ENCODE assay signal across 28 mouse cellular contexts in the genomic region with DNA sequence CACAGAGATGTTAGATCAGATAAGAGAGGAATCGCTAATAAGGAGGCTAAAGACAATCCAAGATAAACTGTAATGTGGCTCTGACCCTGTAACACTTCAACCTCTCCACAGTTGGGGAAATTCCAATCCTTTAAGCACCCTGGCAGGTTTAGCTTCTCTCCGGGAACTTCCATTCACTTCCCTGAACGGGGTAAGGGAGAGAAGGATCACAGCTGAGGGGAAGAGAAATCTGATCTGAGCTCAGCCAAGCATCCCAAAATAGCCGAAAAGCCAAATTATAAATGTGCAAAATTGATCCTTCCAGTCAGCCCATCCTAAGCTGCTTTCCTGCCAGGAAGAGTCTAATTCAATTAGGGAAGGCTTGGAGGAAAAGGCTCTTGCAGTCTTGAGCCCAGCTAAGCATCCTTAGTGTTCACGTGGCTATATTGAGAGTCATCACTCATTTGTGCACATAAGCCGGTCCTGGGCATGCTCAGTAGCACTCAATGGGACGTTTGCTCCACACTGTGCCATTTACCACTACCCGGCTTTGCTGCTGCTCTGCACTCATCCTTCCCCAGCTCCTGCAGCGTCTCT. TPM values are rescaled to one million over a fixed set of nuclear protein-coding genes. Genes with fewer than 3 reads are reported as not detected.
A peak's percentile ranks its signal among the peaks of the same experiment; 100 is the strongest.
DNase-seq lines count a peak whose midpoint lies in the region; ATAC-seq and TF ChIP-seq lines count a peak whose summit lies in the region.
"Had no signal": no experiment of that assay in that cellular context is flagged by ENCODE, and none has a peak within 500 bp of the region (broad histone marks: within the 10 kb centered on the region; RNA-seq: fewer than 3 reads in every experiment).

No protein-coding gene starts in this region.

- no peak for DNase-seq in forebrain, postnatal 0 days
- peak; percentile 27 for DNase-seq in midbrain, embryonic 14.5 days
- DNase-seq in midbrain, embryonic 11.5 days (ENCODE audit: low spot score, missing footprints) = no peak
- DNase-seq in MN1 (ENCODE audit: low spot score) (peak; percentile 57), adipocyte (ENCODE audit: low spot score) (no peak)
- peak; percentile 35 for DNase-seq in hindbrain, postnatal 0 days (ENCODE audit: low spot score)
- no peak for DNase-seq in kidney, postnatal 25 days
- DNase-seq: adrenal gland, adult 2 months; cerebellum, adult 18-20 months; cerebellum, postnatal 14 days; embryo, embryonic 11 days; gastrocnemius, postnatal 36 days; heart, postnatal 36 days; kidney, adult 2 months; kidney, postnatal 10 days; layer of hippocampus, postnatal 36 days; liver, postnatal 0 days; thymus, adult 2 months; thymus, postnatal 4 days had no signal

- TF ChIP-seq CTCF in forebrain, postnatal 0 days (IDR thresholded peaks at IDR 0.05; ENCODE audit: low read depth) = no peak
- no peak for TF ChIP-seq CTCF in hindbrain, postnatal 0 days (IDR thresholded peaks at IDR 0.05; ENCODE audit: low read depth)

- no peak overlapping the region for H3K4me2 ChIP-seq in forebrain, postnatal 0 days (ENCODE audit: low read depth)
- H3K4me2 ChIP-seq in forebrain, embryonic 13.5 days = no peak overlapping the region
- H3K4me2 ChIP-seq in midbrain, embryonic 14.5 days (ENCODE audit: low read length) = no peak overlapping the region
- H3K4me2 ChIP-seq in midbrain, embryonic 11.5 days = no peak overlapping the region
- H3K4me2 ChIP-seq in hindbrain, postnatal 0 days (ENCODE audit: low read depth, low read length) = peak overlapping the region; percentile 5; the same call in 1 of the 2 replicates
- H3K4me2 ChIP-seq: heart, embryonic 15.5 days; limb, embryonic 12.5 days; liver, embryonic 11.5 days; midbrain, embryonic 12.5 days had no signal

- H3K27ac ChIP-seq in forebrain, postnatal 0 days (ENCODE audit: low read depth, low read length) = 0 out of 2 replicates have a peak overlapping the region, but pooled peaks have one; percentile 29
- H3K27ac ChIP-seq in forebrain, embryonic 13.5 days = no peak overlapping the region
- no peak overlapping the region for H3K27ac ChIP-seq in midbrain, embryonic 14.5 days (replicated peaks; ENCODE audit: low read depth, low read length)
- H3K27ac ChIP-seq in midbrain, embryonic 11.5 days (ENCODE audit: low read depth, low read length) = no peak overlapping the region
- no peak overlapping the region for H3K27ac ChIP-seq in hindbrain, postnatal 0 days
- H3K27ac ChIP-seq: heart, embryonic 15.5 days; limb, embryonic 12.5 days; macrophage; midbrain, embryonic 12.5 days had no signal

- no peaks in the 10 kb centered on the region for H3K27me3 ChIP-seq in forebrain, postnatal 0 days (ENCODE audit: insufficient read depth, low read length)
- H3K27me3 ChIP-seq in forebrain, embryonic 13.5 days = no peaks in the 10 kb centered on the region
- H3K27me3 ChIP-seq in midbrain, embryonic 14.5 days (ENCODE audit: control insufficient read depth, insufficient read depth, low read length) = no peaks in the 10 kb centered on the region
- no peaks in the 10 kb centered on the region for H3K27me3 ChIP-seq in midbrain, embryonic 11.5 days (ENCODE audit: control insufficient read depth, insufficient read depth, low read length)
- H3K27me3 ChIP-seq in hindbrain, postnatal 0 days (ENCODE audit: insufficient read depth, low read length) = no peaks in the 10 kb centered on the region
- H3K27me3 ChIP-seq: heart, embryonic 15.5 days; limb, embryonic 12.5 days had no signal

- no peak overlapping the region for H3K4me3 ChIP-seq in forebrain, postnatal 0 days (ENCODE audit: low read depth, low read length)
- no peak overlapping the region for H3K4me3 ChIP-seq in forebrain, embryonic 13.5 days
- H3K4me3 ChIP-seq in midbrain, embryonic 14.5 days (replicated peaks; ENCODE audit: low read depth, low read length) = no peak overlapping the region
- no peak overlapping the region for H3K4me3 ChIP-seq in midbrain, embryonic 11.5 days (ENCODE audit: low read depth, low read length)
- no peak overlapping the region for H3K4me3 ChIP-seq in hindbrain, postnatal 0 days (ENCODE audit: low read length)
- H3K4me3 ChIP-seq: heart, embryonic 15.5 days; limb, embryonic 12.5 days; midbrain, embryonic 12.5 days had no signal

- H3K36me3 ChIP-seq in forebrain, postnatal 0 days (ENCODE audit: insufficient read depth) = no peaks in the 10 kb centered on the region
- H3K36me3 ChIP-seq in forebrain, embryonic 13.5 days (ENCODE audit: poor library complexity, severe bottlenecking) = no peaks in the 10 kb centered on the region
- no peaks in the 10 kb centered on the region for H3K36me3 ChIP-seq in midbrain, embryonic 14.5 days (ENCODE audit: control insufficient read depth, insufficient read depth, low read length)
- no peaks in the 10 kb centered on the region for H3K36me3 ChIP-seq in midbrain, embryonic 11.5 days (ENCODE audit: control insufficient read depth, insufficient read depth, low read length)
- H3K36me3 ChIP-seq in hindbrain, postnatal 0 days (ENCODE audit: insufficient read depth, low read length) = no peaks in the 10 kb centered on the region
- H3K36me3 ChIP-seq: heart, embryonic 15.5 days; limb, embryonic 12.5 days; midbrain, embryonic 12.5 days had no signal

- H3K9me3 ChIP-seq in forebrain, postnatal 0 days (ENCODE audit: low read length) = no peaks in the 10 kb centered on the region
- no peaks in the 10 kb centered on the region for H3K9me3 ChIP-seq in forebrain, embryonic 13.5 days (replicated peaks)
- H3K9me3 ChIP-seq in midbrain, embryonic 14.5 days (ENCODE audit: control insufficient read depth, low read length) = no peaks in the 10 kb centered on the region
- H3K9me3 ChIP-seq in midbrain, embryonic 11.5 days (ENCODE audit: control insufficient read depth, low read length) = no peaks in the 10 kb centered on the region
- no peaks in the 10 kb centered on the region for H3K9me3 ChIP-seq in hindbrain, postnatal 0 days (ENCODE audit: low read length)
- H3K9me3 ChIP-seq: heart, embryonic 15.5 days; limb, embryonic 12.5 days; midbrain, embryonic 12.5 days had no signal

- ATAC-seq in forebrain, postnatal 0 days = peak; percentile 67
- no peak for ATAC-seq in forebrain, embryonic 13.5 days
- ATAC-seq in midbrain, embryonic 14.5 days (ENCODE audit: low FRiP score, low TSS enrichment) = no peak
- no peak for ATAC-seq in midbrain, embryonic 11.5 days (ENCODE audit: low FRiP score)
- ATAC-seq in hindbrain, postnatal 0 days = peak; percentile 62; the same call in 1 of the 2 replicates
- ATAC-seq: forebrain, embryonic 16.5 days; liver, postnatal 0 days; lung, postnatal 0 days; Patski had no signal

- H3K9ac ChIP-seq in forebrain, postnatal 0 days = no peak overlapping the region
- H3K9ac ChIP-seq in forebrain, embryonic 13.5 days = no peak overlapping the region
- H3K9ac ChIP-seq in midbrain, embryonic 14.5 days (replicated peaks; ENCODE audit: low read length) = no peak overlapping the region
- no peak overlapping the region for H3K9ac ChIP-seq in midbrain, embryonic 11.5 days (ENCODE audit: low read length)
- no peak overlapping the region for H3K9ac ChIP-seq in hindbrain, postnatal 0 days (replicated peaks; ENCODE audit: low read length)
- H3K9ac ChIP-seq: heart, embryonic 15.5 days; limb, embryonic 12.5 days; liver, postnatal 0 days; midbrain, embryonic 12.5 days had no signal

- 57% methylated on average over 9 of the region's 9 CpGs for WGBS in forebrain, postnatal 0 days
- 67% methylated on average over 9 of the region's 9 CpGs for WGBS in forebrain, embryonic 13.5 days
- 62% methylated on average over 9 of the region's 9 CpGs for WGBS in midbrain, embryonic 14.5 days
- WGBS in midbrain, embryonic 11.5 days = 67% methylated on average over 9 of the region's 9 CpGs
- WGBS in hindbrain, postnatal 0 days = 56% methylated on average over 9 of the region's 9 CpGs

- H3K4me1 ChIP-seq in forebrain, postnatal 0 days (ENCODE audit: insufficient read depth) = no peaks in the 10 kb centered on the region
- H3K4me1 ChIP-seq in forebrain, embryonic 13.5 days = no peaks in the 10 kb centered on the region
- no peaks in the 10 kb centered on the region for H3K4me1 ChIP-seq in midbrain, embryonic 14.5 days (ENCODE audit: control insufficient read depth, insufficient read depth, low read length)
- no peaks in the 10 kb centered on the region for H3K4me1 ChIP-seq in midbrain, embryonic 11.5 days (ENCODE audit: control insufficient read depth, insufficient read depth, low read length)
- no peaks in the 10 kb centered on the region for H3K4me1 ChIP-seq in hindbrain, postnatal 0 days (ENCODE audit: insufficient read depth, low read length)
- H3K4me1 ChIP-seq: heart, embryonic 15.5 days; limb, embryonic 12.5 days; midbrain, embryonic 12.5 days had no signal

RNA-seq across cellular contexts. Expression of a gene that starts 19.0 kb away (rescaled TPM):
- total RNA-seq in forebrain, postnatal 0 days (2014; rRNA removed) = 136 and 160 TPM in 2 replicates
- polyA plus RNA-seq in forebrain, postnatal 0 days (2015; fragmentation: Nextera tagmentation; extraction: Ambion mirVana) = 60.7 and 65.1 TPM in 2 replicates
- polyA plus RNA-seq in forebrain, embryonic 13.5 days (2015; fragmentation: Nextera tagmentation; extraction: Ambion mirVana) = 30.1 and 35.7 TPM in 2 replicates
- polyA plus RNA-seq in midbrain, embryonic 14.5 days (2014; fragmentation: Nextera tagmentation; extraction: Ambion mirVana) = 82.6 and 84.2 TPM in 2 replicates
- 22.6 and 22.9 TPM in 2 replicates for polyA plus RNA-seq in midbrain, embryonic 11.5 days (2014; fragmentation: Nextera tagmentation; extraction: Ambion mirVana)
- total RNA-seq in hindbrain, postnatal 0 days (2014; rRNA removed) = 107 and 128 TPM in 2 replicates
- 65.6 and 72.1 TPM in 2 replicates for polyA plus RNA-seq in hindbrain, postnatal 0 days (2015; fragmentation: Nextera tagmentation; extraction: Ambion mirVana)

RNA-seq across cellular contexts. Expression of a gene that starts 19.0 kb away (rescaled TPM):
- total RNA-seq in forebrain, postnatal 0 days (2014; rRNA removed) = 50.4 and 67.8 TPM in 2 replicates
- 116 and 132 TPM in 2 replicates for polyA plus RNA-seq in forebrain, postnatal 0 days (2015; fragmentation: Nextera tagmentation; extraction: Ambion mirVana)
- 156 and 179 TPM in 2 replicates for polyA plus RNA-seq in forebrain, embryonic 13.5 days (2015; fragmentation: Nextera tagmentation; extraction: Ambion mirVana)
- polyA plus RNA-seq in midbrain, embryonic 14.5 days (2014; fragmentation: Nextera tagmentation; extraction: Ambion mirVana) = 153 and 173 TPM in 2 replicates
- 99.2 and 118 TPM in 2 replicates for polyA plus RNA-seq in midbrain, embryonic 11.5 days (2014; fragmentation: Nextera tagmentation; extraction: Ambion mirVana)
- total RNA-seq in hindbrain, postnatal 0 days (2014; rRNA removed) = 98.5 and 99.9 TPM in 2 replicates
- polyA plus RNA-seq in hindbrain, postnatal 0 days (2015; fragmentation: Nextera tagmentation; extraction: Ambion mirVana) = 99.6 and 118 TPM in 2 replicates

Comparison
In these comparisons a context has a peak if more than half of its experiments do, and no peak if none do; other contexts are left out.
1. ATAC-seq: peak in forebrain, postnatal 0 days (single experiment) and hindbrain, postnatal 0 days (single experiment); none in forebrain, embryonic 13.5 days (single experiment), midbrain, embryonic 14.5 days (single experiment) and midbrain, embryonic 11.5 days (single experiment).
2. DNase-seq: peak in midbrain, embryonic 14.5 days (single experiment), MN1 (single experiment) and hindbrain, postnatal 0 days (single experiment); none in forebrain, postnatal 0 days (single experiment), midbrain, embryonic 11.5 days (single experiment), kidney, postnatal 25 days (0 of 2) and adipocyte (single experiment).